Mouse (Mus musculus) limb, embryonic 15.5 days (tissue): Measurements from ENCODE around the gene Mrtfa. TPM values are rescaled to one million over a fixed set of nuclear protein-coding genes. Genes with fewer than 3 reads are reported as not detected.

Experiments
- ATAC-seq: fragments of 200-750 bp; cut with Nextera tagmentation; 2 replicates; pipeline ENCODE4 v1.8.0; 2017; ENCODE audit warnings: low read depth, moderate TSS enrichment; ENCODE audit not compliant: insufficient number of reproducible peaks, low FRiP score, low TSS enrichment
- H3K27ac ChIP-seq: fragments of 300-500 bp; sonication (generic); 2 replicates; pipeline ENCODE4 v1.5.1; 2015; ENCODE audit warnings: moderate library complexity, mild to moderate bottlenecking, inconsistent platforms
- H3K27me3 ChIP-seq: fragments of 300-500 bp; sonication (generic); 2 replicates; pipeline ENCODE4 v1.6.1; 2015; ENCODE audit warnings: inconsistent platforms
- H3K36me3 ChIP-seq: fragments of 300-500 bp; sonication (generic); 2 replicates; pipeline ENCODE4 v1.6.1; 2015; ENCODE audit warnings: inconsistent platforms
- H3K4me1 ChIP-seq: fragments of 300-500 bp; sonication (generic); 2 replicates; pipeline ENCODE4 v1.6.1; 2015; ENCODE audit warnings: inconsistent platforms
- H3K4me2 ChIP-seq: fragments of 300-500 bp; sonication (generic); 2 replicates; pipeline ENCODE4 v1.6.1; 2015; ENCODE audit warnings: mild to moderate bottlenecking, inconsistent platforms
- H3K4me3 ChIP-seq: fragments of 300-500 bp; sonication (generic); 2 replicates; pipeline ENCODE4 v1.5.1; 2015; ENCODE audit warnings: mild to moderate bottlenecking, inconsistent platforms
- H3K9ac ChIP-seq: fragments of 300-500 bp; sonication (generic); 2 replicates; pipeline ENCODE4 v1.6.1; 2015; ENCODE audit warnings: inconsistent platforms
- H3K9me3 ChIP-seq: fragments of 300-500 bp; sonication (generic); 2 replicates; pipeline ENCODE4 v1.6.1; 2016; ENCODE audit warnings: inconsistent platforms
- WGBS: fragments of 180-500 bp; shearing (Covaris S2); methylation state at CpG from one replicate; pipeline ENCODE4 v1.1.7; 2015; 5-methylcytosine and 5-hydroxymethylcytosine counted together
- polyA plus RNA-seq: library from polyadenylated mRNA; unstranded; fragments of >200 nt; fragmentation: Nextera tagmentation; extraction: Ambion mirVana; gene quantifications from 2 replicates; pipeline ENCODE4 v1.2.1, GENCODE M21; 2015

Gene Mrtfa
- polyA plus RNA-seq, 1 experiment from 2014 or later = 29.4 TPM

- no peak for ATAC-seq
- no peaks in the 10 kb centered on the region for H3K9me3 ChIP-seq
- no peak overlapping the region for H3K9ac ChIP-seq
- H3K27me3 ChIP-seq = no peaks in the 10 kb centered on the region
- H3K4me1 ChIP-seq = peaks cover 27% of the 10 kb centered on the region
- 63% methylated on average over 12 of the region's 12 CpGs for WGBS
- no peak overlapping the region for H3K4me3 ChIP-seq
- H3K4me2 ChIP-seq = no peak overlapping the region
- H3K27ac ChIP-seq = no peak overlapping the region
- H3K36me3 ChIP-seq = no peaks in the 10 kb centered on the region
Observed at GRCm38 (mm10) chr15:81035417-81036162, 155.0 kb downstream of the Mrtfa start.

DNA sequence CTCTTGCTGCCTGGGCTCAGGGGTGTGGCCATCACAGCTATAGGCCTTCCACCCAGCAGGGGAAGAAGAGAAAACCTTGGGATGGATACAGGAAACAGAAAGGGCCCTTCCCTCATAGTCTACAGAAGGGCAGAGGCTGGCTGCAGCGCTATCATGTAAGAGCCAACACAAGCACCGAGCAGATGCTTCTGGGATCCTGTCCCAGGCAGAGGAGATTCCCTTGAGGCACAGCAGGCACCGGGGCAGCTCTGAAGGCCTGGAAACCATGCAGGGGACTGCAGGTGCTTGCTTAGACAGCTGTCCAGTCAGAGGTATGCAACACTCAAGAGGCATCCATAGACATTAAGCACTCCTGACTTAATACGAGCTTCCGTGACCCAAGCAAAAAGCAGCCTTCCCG is 156.4 kb downstream of the Mrtfa start:
- Histone ChIP-seq H3K36me3 (no peaks in the 10 kb centered on the region), H3K9me3 (no peaks in the 10 kb centered on the region), H3K9ac (no peak overlapping the region), H3K4me3 (no peak overlapping the region), H3K27me3 (no peaks in the 10 kb centered on the region), H3K4me2 (no peak overlapping the region), H3K27ac (0 out of 2 replicates have a peak overlapping the region, but pooled peaks have one; percentile 3), H3K4me1 (peaks cover 27% of the 10 kb centered on the region)
- 64% methylated on average over 6 of the region's 6 CpGs for WGBS
- no peak for ATAC-seq

- Histone ChIP-seq H3K9me3 (no peaks in the 10 kb centered on the region), H3K27me3 (no peaks in the 10 kb centered on the region), H3K27ac (peak overlapping the region; percentile 6; the same call in 1 of the 2 replicates), H3K4me2 (no peak overlapping the region), H3K4me3 (no peak overlapping the region), H3K36me3 (no peaks in the 10 kb centered on the region), H3K4me1 (peaks cover 27% of the 10 kb centered on the region), H3K9ac (no peak overlapping the region)
- ATAC-seq = 0 out of 2 replicates have a peak, but pooled peaks have one; percentile 50
- 43% methylated on average over 9 of the region's 9 CpGs for WGBS
Observed at GRCm38 (mm10) chr15:81032941-81033629, 157.5 kb downstream of the Mrtfa start.

GRCm38 (mm10) chr15:81031611-81032010 is 158.9 kb downstream of the Mrtfa start:
- Histone ChIP-seq H3K4me1 (peaks cover 36% of the 10 kb centered on the region), H3K9me3 (no peaks in the 10 kb centered on the region), H3K9ac (no peak overlapping the region), H3K27me3 (no peaks in the 10 kb centered on the region), H3K4me3 (no peak overlapping the region), H3K36me3 (no peaks in the 10 kb centered on the region), H3K4me2 (no peak overlapping the region), H3K27ac (no peak overlapping the region)
- 77% methylated on average over 4 of the region's 4 CpGs for WGBS
- ATAC-seq = no peak

- no peak overlapping the region for H3K27ac ChIP-seq
- no peaks in the 10 kb centered on the region for H3K9me3 ChIP-seq
- peaks cover 37% of the 10 kb centered on the region for H3K4me1 ChIP-seq
- no peaks in the 10 kb centered on the region for H3K27me3 ChIP-seq
- no peak overlapping the region for H3K9ac ChIP-seq
- 82% methylated on average over 10 of the region's 10 CpGs for WGBS
- no peak overlapping the region for H3K4me3 ChIP-seq
- no peak overlapping the region for H3K4me2 ChIP-seq
- ATAC-seq = no peak
- H3K36me3 ChIP-seq = no peaks in the 10 kb centered on the region
Observed at GRCm38 (mm10) chr15:81030891-81031425, 159.6 kb downstream of the Mrtfa start.

DNA sequence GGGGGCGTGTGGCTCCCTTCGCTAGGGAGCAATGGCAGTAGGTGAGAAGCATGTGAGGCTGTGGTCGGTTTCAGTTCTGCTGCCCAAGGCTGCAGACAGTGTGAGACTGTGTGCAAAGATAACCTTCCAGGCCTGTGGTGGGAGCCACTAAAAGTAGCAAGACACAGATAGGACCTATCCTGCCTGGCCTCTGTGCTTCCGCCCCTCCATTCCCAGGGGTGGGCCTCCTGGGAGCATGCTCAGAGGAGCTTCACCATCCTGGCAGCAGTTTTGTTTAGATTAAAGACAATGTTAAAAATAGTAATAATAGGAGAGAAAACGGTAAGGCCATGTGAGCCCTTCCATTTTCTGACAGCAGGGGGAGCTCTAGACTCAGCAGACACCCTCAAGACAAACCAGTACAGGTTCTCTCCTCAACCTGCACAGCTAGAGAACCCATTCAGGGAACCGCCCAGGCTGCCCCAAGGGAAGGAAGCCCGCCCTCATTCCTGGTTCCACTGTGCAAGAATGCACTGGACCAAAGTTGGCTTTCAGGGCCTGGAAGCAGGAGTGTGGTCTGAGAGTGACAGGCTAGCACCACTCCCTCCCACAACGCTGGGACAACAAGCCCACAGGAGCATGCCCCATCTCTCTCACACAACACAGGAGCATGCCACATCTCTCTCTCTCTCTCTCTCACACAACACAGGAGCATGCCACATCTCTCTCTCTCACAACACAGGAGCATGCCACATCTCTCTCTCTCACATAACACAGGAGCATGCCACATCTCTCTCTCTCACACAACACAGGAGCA is 163.0 kb downstream of the Mrtfa start:
- 39% methylated on average over 8 of the region's 8 CpGs for WGBS
- Histone ChIP-seq H3K4me2 (no peak overlapping the region), H3K9ac (no peak overlapping the region), H3K9me3 (no peaks in the 10 kb centered on the region), H3K27ac (peak overlapping the region; percentile 17; the same call in 1 of the 2 replicates), H3K4me3 (no peak overlapping the region), H3K27me3 (no peaks in the 10 kb centered on the region), H3K36me3 (no peaks in the 10 kb centered on the region), H3K4me1 (peaks cover 12% of the 10 kb centered on the region)
- peak; percentile 55; the same call in 1 of the 2 replicates for ATAC-seq

- H3K9me3 ChIP-seq = no peaks in the 10 kb centered on the region
- no peak overlapping the region for H3K4me2 ChIP-seq
- peaks cover 12% of the 10 kb centered on the region for H3K4me1 ChIP-seq
- no peaks in the 10 kb centered on the region for H3K27me3 ChIP-seq
- H3K36me3 ChIP-seq = peaks cover 6% of the 10 kb centered on the region; the same call in 1 of the 2 replicates
- WGBS = 83% methylated on average over 5 of the region's 5 CpGs
- H3K27ac ChIP-seq = no peak overlapping the region
- no peak overlapping the region for H3K9ac ChIP-seq
- no peak overlapping the region for H3K4me3 ChIP-seq
- ATAC-seq = no peak
Observed at GRCm38 (mm10) chr15:81026901-81027300, 163.7 kb downstream of the Mrtfa start.

DNA sequence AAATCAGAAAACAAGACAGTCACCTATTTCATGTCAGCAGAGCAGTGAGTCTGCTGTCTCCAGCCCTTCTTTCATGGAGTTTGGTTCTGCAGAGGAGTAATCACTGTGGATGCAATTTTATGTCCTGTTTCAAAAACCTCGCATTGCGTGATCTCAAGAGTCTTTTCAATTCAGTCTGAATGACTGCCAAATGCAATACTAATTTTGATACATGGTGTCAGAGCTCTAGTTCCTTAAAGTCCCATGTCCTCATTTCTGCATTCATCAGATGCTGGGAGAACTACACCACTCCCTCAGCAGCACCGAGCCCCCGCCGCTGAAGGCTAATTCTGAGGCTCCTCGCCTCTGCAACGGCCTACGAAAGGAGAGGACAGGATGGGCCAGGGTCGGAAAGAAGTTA is 166.7 kb downstream of the Mrtfa start:
- no peak overlapping the region for H3K9ac ChIP-seq
- peaks cover 35% of the 10 kb centered on the region for H3K36me3 ChIP-seq
- ATAC-seq = no peak
- H3K9me3 ChIP-seq = no peaks in the 10 kb centered on the region
- no peaks in the 10 kb centered on the region for H3K27me3 ChIP-seq
- H3K4me3 ChIP-seq = no peak overlapping the region
- no peak overlapping the region for H3K27ac ChIP-seq
- peaks cover 12% of the 10 kb centered on the region for H3K4me1 ChIP-seq
- H3K4me2 ChIP-seq = no peak overlapping the region
- 89% methylated on average over 9 of the region's 9 CpGs for WGBS

GRCm38 (mm10) chr15:81022437-81022836 is 168.1 kb downstream of the Mrtfa start:
- H3K4me2 ChIP-seq = no peak overlapping the region
- no peak overlapping the region for H3K27ac ChIP-seq
- H3K9ac ChIP-seq = no peak overlapping the region
- peaks cover 7% of the 10 kb centered on the region for H3K4me1 ChIP-seq
- WGBS = 87% methylated on average over 7 of the region's 7 CpGs
- H3K4me3 ChIP-seq = no peak overlapping the region
- no peak for ATAC-seq
- no peaks in the 10 kb centered on the region for H3K9me3 ChIP-seq
- H3K27me3 ChIP-seq = no peaks in the 10 kb centered on the region
- peaks cover 49% of the 10 kb centered on the region for H3K36me3 ChIP-seq

DNA sequence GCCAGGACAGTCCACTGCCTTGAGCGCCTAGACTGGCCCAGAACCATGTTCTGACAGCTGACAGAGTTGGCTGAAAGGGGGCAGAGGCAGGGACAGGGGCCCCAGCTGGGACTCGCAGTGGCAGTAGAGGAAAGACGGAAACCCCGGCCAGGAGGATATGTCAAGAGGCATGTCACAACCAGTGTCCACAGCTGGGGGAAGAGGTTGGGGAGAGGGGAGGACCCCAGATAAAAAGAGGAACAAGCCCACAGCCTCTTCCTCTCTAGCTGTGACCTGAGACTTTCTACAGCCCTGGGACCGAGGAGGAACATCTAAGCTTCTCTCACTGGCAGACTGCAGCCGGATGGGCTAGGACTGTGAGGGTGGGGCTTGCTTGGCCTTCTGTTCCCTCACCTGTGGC is 169.2 kb downstream of the Mrtfa start:
- peaks cover 60% of the 10 kb centered on the region for H3K36me3 ChIP-seq
- WGBS = 82% methylated on average over 6 of the region's 6 CpGs
- ATAC-seq = 0 out of 2 replicates have a peak, but pooled peaks have one; percentile 9
- no peak overlapping the region for H3K27ac ChIP-seq
- H3K4me2 ChIP-seq = no peak overlapping the region
- H3K9me3 ChIP-seq = no peaks in the 10 kb centered on the region
- H3K27me3 ChIP-seq = no peaks in the 10 kb centered on the region
- peaks cover 4% of the 10 kb centered on the region; the same call in 1 of the 2 replicates for H3K4me1 ChIP-seq
- H3K4me3 ChIP-seq = no peak overlapping the region
- no peak overlapping the region for H3K9ac ChIP-seq

- no peaks in the 10 kb centered on the region for H3K4me1 ChIP-seq
- H3K9ac ChIP-seq = no peak overlapping the region
- H3K4me3 ChIP-seq = no peak overlapping the region
- WGBS = 86% methylated on average over 7 of the region's 7 CpGs
- no peak for ATAC-seq
- no peaks in the 10 kb centered on the region for H3K27me3 ChIP-seq
- no peak overlapping the region for H3K27ac ChIP-seq
- H3K36me3 ChIP-seq = peaks cover 96% of the 10 kb centered on the region
- no peak overlapping the region for H3K4me2 ChIP-seq
- no peaks in the 10 kb centered on the region for H3K9me3 ChIP-seq
Observed at GRCm38 (mm10) chr15:81017308-81017707, 173.2 kb downstream of the Mrtfa start.
